In the genomic region with DNA sequence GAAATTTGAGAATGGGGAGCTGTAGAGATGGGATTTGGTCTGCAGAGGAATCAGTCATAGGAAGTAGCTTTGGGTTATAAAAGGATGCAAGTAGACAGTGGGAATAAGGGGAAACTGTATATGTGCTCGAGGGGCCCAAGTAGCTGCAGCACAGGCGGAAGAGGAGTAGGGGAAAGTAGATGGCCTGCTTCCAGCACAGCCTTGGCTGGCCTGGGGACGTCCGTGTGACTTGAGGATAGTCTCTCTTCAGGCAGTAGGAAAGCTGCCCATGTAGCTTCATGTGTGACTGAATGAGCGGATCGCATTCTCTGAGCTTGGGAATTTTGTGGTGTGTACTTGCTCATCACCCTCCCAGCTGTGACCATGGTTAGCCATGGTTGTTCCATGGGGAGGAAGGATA, we compare ENCODE assay signal across 14 mouse cellular contexts. TPM values are rescaled to one million over a fixed set of nuclear protein-coding genes. Genes with fewer than 3 reads are reported as not detected.
DNase-seq lines count a peak whose midpoint lies in the region; ATAC-seq and TF ChIP-seq lines count a peak whose summit lies in the region.
"Had no signal": no experiment of that assay in that cellular context is flagged by ENCODE, and none has a peak within 500 bp of the region (broad histone marks: within the 10 kb centered on the region; RNA-seq: fewer than 3 reads in every experiment).

No protein-coding gene starts in this region.

- no peak overlapping the region for H3K4me3 ChIP-seq in heart, embryonic 10.5 days
- H3K4me3 ChIP-seq in kidney, postnatal 0 days (replicated peaks; ENCODE audit: low read depth, low read length) = no peak overlapping the region
- H3K4me3 ChIP-seq in heart, embryonic 15.5 days = no peak overlapping the region
- H3K4me3 ChIP-seq: forebrain, embryonic 13.5 days; intestine, embryonic 15.5 days; left cerebral cortex, adult 2 months; liver, embryonic 13.5 days had no signal

- no peak for TF ChIP-seq CTCF in kidney, postnatal 0 days (IDR thresholded peaks at IDR 0.05; ENCODE audit: low read depth)

- no peaks in the 10 kb centered on the region for H3K27me3 ChIP-seq in heart, embryonic 10.5 days (ENCODE audit: insufficient read depth, poor library complexity, severe bottlenecking)
- H3K27me3 ChIP-seq in kidney, postnatal 0 days (ENCODE audit: insufficient read depth, low read length) = no peaks in the 10 kb centered on the region
- H3K27me3 ChIP-seq in heart, embryonic 15.5 days = no peaks in the 10 kb centered on the region
- H3K27me3 ChIP-seq: forebrain, embryonic 13.5 days; intestine, embryonic 15.5 days; liver, embryonic 13.5 days had no signal

- H3K4me2 ChIP-seq in kidney, postnatal 0 days (ENCODE audit: low read length) = no peak overlapping the region
- no peak overlapping the region for H3K4me2 ChIP-seq in heart, embryonic 15.5 days
- H3K4me2 ChIP-seq: forebrain, embryonic 13.5 days; intestine, embryonic 15.5 days; liver, embryonic 13.5 days had no signal

- intact Hi-C loops in heart, postnatal 25 days (cut with DNase I) = no loop called here

- H3K27ac ChIP-seq in heart, embryonic 10.5 days = peak overlapping the region; percentile 52
- 0 out of 2 replicates have a peak overlapping the region, but pooled peaks have one; percentile 57 for H3K27ac ChIP-seq in kidney, postnatal 0 days
- H3K27ac ChIP-seq in heart, embryonic 15.5 days = peak overlapping the region; percentile 25; the same call in 1 of the 2 replicates
- H3K27ac ChIP-seq: forebrain, embryonic 13.5 days; intestine, embryonic 15.5 days; left cerebral cortex, adult 2 months had no signal

- H3K4me1 ChIP-seq in heart, embryonic 10.5 days = peaks cover 95% of the 10 kb centered on the region
- peaks cover 25% of the 10 kb centered on the region for H3K4me1 ChIP-seq in kidney, postnatal 0 days (replicated peaks; ENCODE audit: insufficient read depth, low read length)
- peaks cover 85% of the 10 kb centered on the region for H3K4me1 ChIP-seq in heart, embryonic 15.5 days (replicated peaks)

- peaks cover 19% of the 10 kb centered on the region for H3K36me3 ChIP-seq in heart, embryonic 10.5 days
- H3K36me3 ChIP-seq in kidney, postnatal 0 days (ENCODE audit: insufficient read depth, low read length) = no peaks in the 10 kb centered on the region
- no peaks in the 10 kb centered on the region for H3K36me3 ChIP-seq in heart, embryonic 15.5 days
- H3K36me3 ChIP-seq: intestine, embryonic 15.5 days had no signal

- DNase-seq in heart, embryonic 10.5 days (ENCODE audit: low spot score) = no peak
- no peak for DNase-seq in heart, postnatal 25 days (ENCODE audit: low spot score)
- no peak for DNase-seq in kidney, postnatal 0 days (ENCODE audit: low spot score)
- DNase-seq in kidney, postnatal 14 days = no peak
- peak; percentile 53 for DNase-seq in adipocyte (ENCODE audit: low spot score)
- DNase-seq in ovary, adult 18-20 months (ENCODE audit: low spot score) = no peak
- DNase-seq: cerebellum, adult 9-11 months; liver, embryonic 13.5 days; right cerebral cortex, postnatal 4 days had no signal

- H3K9me3 ChIP-seq in heart, embryonic 10.5 days = no peaks in the 10 kb centered on the region
- no peaks in the 10 kb centered on the region for H3K9me3 ChIP-seq in kidney, postnatal 0 days (replicated peaks; ENCODE audit: low read length)
- H3K9me3 ChIP-seq in heart, embryonic 15.5 days (replicated peaks) = no peaks in the 10 kb centered on the region
- H3K9me3 ChIP-seq: forebrain, embryonic 13.5 days; intestine, embryonic 15.5 days; liver, embryonic 13.5 days had no signal

- no peak overlapping the region for H3K9ac ChIP-seq in kidney, postnatal 0 days (ENCODE audit: low read depth, low read length)
- no peak overlapping the region for H3K9ac ChIP-seq in heart, embryonic 15.5 days
- H3K9ac ChIP-seq: forebrain, embryonic 13.5 days; intestine, embryonic 15.5 days; liver, embryonic 13.5 days had no signal

- no peak for ATAC-seq in kidney, postnatal 0 days (replicated peaks; ENCODE audit: low FRiP score, low read depth)
- ATAC-seq in heart, embryonic 15.5 days (replicated peaks; ENCODE audit: insufficient number of reproducible peaks, insufficient read depth, low FRiP score, low read depth) = no peak
- ATAC-seq: CD4-positive, CD25-positive, alpha-beta regulatory T cell, adult 4 months; forebrain, embryonic 13.5 days; intestine, embryonic 15.5 days had no signal

- 86% methylated on average over 6 of the region's 6 CpGs for WGBS in heart, embryonic 10.5 days
- WGBS in kidney, postnatal 0 days = 48% methylated on average over 6 of the region's 6 CpGs
- 60% methylated on average over 6 of the region's 6 CpGs for WGBS in heart, embryonic 15.5 days

RNA-seq across cellular contexts. Expression of a gene that starts 57.9 kb away (rescaled TPM):
- polyA plus RNA-seq in heart, embryonic 10.5 days (2016; fragmentation: Nextera tagmentation; extraction: Ambion mirVana) = 38.2 and 40.3 TPM in 2 replicates
- total RNA-seq in heart, postnatal 25 days (2021) = 10 to 100 TPM; 30.7 to 38.3 TPM
- polyA plus RNA-seq in kidney, postnatal 0 days (2015; fragmentation: Nextera tagmentation; extraction: Ambion mirVana) = 44.4 and 50.6 TPM in 2 replicates
- polyA plus RNA-seq in heart, embryonic 15.5 days (2015; fragmentation: Nextera tagmentation; extraction: Ambion mirVana) = 36.5 and 61.1 TPM in 2 replicates

RNA-seq across cellular contexts. Expression of a gene that starts 59.6 kb away (rescaled TPM):
- 21.2 and 32.5 TPM in 2 replicates for polyA plus RNA-seq in heart, embryonic 10.5 days (2016; fragmentation: Nextera tagmentation; extraction: Ambion mirVana)
- 10 to 100 TPM; 23.4 to 24.4 TPM for total RNA-seq in heart, postnatal 25 days (2021)
- 14.6 and 15.2 TPM in 2 replicates for polyA plus RNA-seq in kidney, postnatal 0 days (2015; fragmentation: Nextera tagmentation; extraction: Ambion mirVana)
- polyA plus RNA-seq in heart, embryonic 15.5 days (2015; fragmentation: Nextera tagmentation; extraction: Ambion mirVana) = 12.8 and 19.1 TPM in 2 replicates
